Mouse (Mus musculus): Measurements from ENCODE around the gene Aak1. TPM values are rescaled to one million over a fixed set of nuclear protein-coding genes. Genes with fewer than 3 reads are reported as not detected.

The Aak1 gene
- polyA plus RNA-seq, 1 experiment: 21.5 TPM

GRCm38 (mm10) chr6:86916157-86916820 lies 67.0 kb downstream of the Aak1 start:
- TF ChIP-seq POLR2A (IDR thresholded peaks at IDR 0.05; ENCODE audit: low read depth, low read length) (no peak), CTCF (IDR thresholded peaks at IDR 0.05; ENCODE audit: extremely low read depth, insufficient read depth, insufficient read length, insufficient replicate concordance) (no peak)
- Histone ChIP-seq H3K36me3 (ENCODE audit: control insufficient read depth, insufficient read depth, low read length) (no peaks in the 10 kb centered on the region), H3K27ac (ENCODE audit: insufficient read depth, low read length) (no peak overlapping the region), H3K4me3 (ENCODE audit: extremely low read depth, insufficient read depth, insufficient read length) (no peak overlapping the region), H3K27me3 (ENCODE audit: control insufficient read depth, insufficient read depth, low read length) (no peaks in the 10 kb centered on the region), H3K4me1 (ENCODE audit: control insufficient read depth, insufficient read depth, insufficient read length) (no peaks in the 10 kb centered on the region)
- no peak for DNase-seq (ENCODE audit: low read depth in 1 of 2, low spot score in 2 of 2)
- WGBS: 86% methylated on average over 5 of the region's 5 CpGs

DNA sequence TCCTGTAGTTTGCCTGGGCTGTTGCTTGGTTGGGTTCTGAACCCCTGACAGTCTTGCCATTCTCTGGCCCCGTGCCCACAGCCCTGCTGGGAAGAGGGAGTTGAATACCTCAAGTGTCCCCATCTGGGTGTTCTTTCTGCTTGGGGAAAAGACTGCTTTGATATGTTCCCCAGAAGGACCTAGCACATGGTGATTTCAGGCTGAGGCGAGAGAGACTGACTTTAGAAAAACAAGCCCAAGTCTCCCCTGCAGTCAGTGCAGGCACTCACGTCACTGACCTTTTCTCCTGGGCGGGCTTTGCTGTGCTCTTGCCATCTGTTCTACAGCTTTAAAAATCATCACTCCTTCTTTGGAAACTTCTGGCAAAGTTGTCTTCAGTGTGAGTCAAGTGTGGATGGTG lies 67.9 kb downstream of the Aak1 start:
- no peak overlapping the region for H3K27ac ChIP-seq (ENCODE audit: insufficient read depth, low read length)
- DNase-seq (ENCODE audit: low read depth in 1 of 2, low spot score in 2 of 2): no peak
- H3K4me3 ChIP-seq (ENCODE audit: extremely low read depth, insufficient read depth, insufficient read length): no peak overlapping the region
- H3K27me3 ChIP-seq (ENCODE audit: control insufficient read depth, insufficient read depth, low read length): no peaks in the 10 kb centered on the region
- no peak for TF ChIP-seq POLR2A (IDR thresholded peaks at IDR 0.05; ENCODE audit: low read depth, low read length)
- no peak for TF ChIP-seq CTCF (IDR thresholded peaks at IDR 0.05; ENCODE audit: extremely low read depth, insufficient read depth, insufficient read length, insufficient replicate concordance)
- H3K4me1 ChIP-seq (ENCODE audit: control insufficient read depth, insufficient read depth, insufficient read length): no peaks in the 10 kb centered on the region
- H3K36me3 ChIP-seq (ENCODE audit: control insufficient read depth, insufficient read depth, low read length): no peaks in the 10 kb centered on the region
- WGBS: 88% methylated on average over 4 of the region's 4 CpGs

GRCm38 (mm10) chr6:86918058-86918835 lies 68.9 kb downstream of the Aak1 start:
- WGBS: 68% methylated on average over 7 of the region's 7 CpGs
- Histone ChIP-seq H3K27ac (ENCODE audit: insufficient read depth, low read length) (no peak overlapping the region), H3K4me3 (ENCODE audit: extremely low read depth, insufficient read depth, insufficient read length) (no peak overlapping the region), H3K36me3 (ENCODE audit: control insufficient read depth, insufficient read depth, low read length) (no peaks in the 10 kb centered on the region), H3K4me1 (ENCODE audit: control insufficient read depth, insufficient read depth, insufficient read length) (no peaks in the 10 kb centered on the region), H3K27me3 (ENCODE audit: control insufficient read depth, insufficient read depth, low read length) (no peaks in the 10 kb centered on the region)
- no peak for DNase-seq (ENCODE audit: low read depth in 1 of 2, low spot score in 2 of 2)
- no peak for TF ChIP-seq POLR2A (IDR thresholded peaks at IDR 0.05; ENCODE audit: low read depth, low read length)

DNA sequence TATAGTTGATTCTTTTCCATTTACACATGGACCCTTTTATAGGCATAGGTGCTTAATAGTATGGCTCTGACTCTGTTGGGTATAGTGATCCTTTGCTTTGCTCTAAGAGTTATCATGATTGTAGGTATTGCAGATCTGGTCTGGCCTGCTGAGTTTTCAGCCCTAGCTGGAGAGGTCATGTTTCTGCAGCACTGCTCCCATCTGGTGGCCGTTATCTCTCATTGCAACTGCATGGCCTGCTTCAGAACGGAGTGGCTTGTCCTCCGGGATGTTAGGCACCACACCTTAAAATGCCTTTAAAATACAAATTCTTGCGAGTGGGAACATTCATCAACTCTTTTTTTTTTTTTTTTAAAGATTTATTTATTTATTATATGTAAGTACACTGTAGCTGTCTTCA lies 72.6 kb downstream of the Aak1 start:
- Histone ChIP-seq H3K4me3 (ENCODE audit: extremely low read depth, insufficient read depth, insufficient read length) (no peak overlapping the region), H3K36me3 (ENCODE audit: control insufficient read depth, insufficient read depth, low read length) (peaks cover 5% of the 10 kb centered on the region), H3K4me1 (ENCODE audit: control insufficient read depth, insufficient read depth, insufficient read length) (no peaks in the 10 kb centered on the region), H3K27ac (ENCODE audit: insufficient read depth, low read length) (no peak overlapping the region), H3K27me3 (ENCODE audit: control insufficient read depth, insufficient read depth, low read length) (no peaks in the 10 kb centered on the region)
- WGBS: 29% methylated on average over 4 of the region's 4 CpGs
- DNase-seq (ENCODE audit: low read depth in 1 of 2, low spot score in 2 of 2): peak; percentile 43 to 52
- peak; percentile 94; the same call in 1 of the 2 replicates for TF ChIP-seq CTCF (IDR thresholded peaks at IDR 0.05; ENCODE audit: extremely low read depth, insufficient read depth, insufficient read length, insufficient replicate concordance)
- no peak for TF ChIP-seq POLR2A (IDR thresholded peaks at IDR 0.05; ENCODE audit: low read depth, low read length)

- no peak for DNase-seq (ENCODE audit: low read depth in 1 of 2, low spot score in 2 of 2)
- Histone ChIP-seq H3K27me3 (ENCODE audit: control insufficient read depth, insufficient read depth, low read length) (no peaks in the 10 kb centered on the region), H3K4me1 (ENCODE audit: control insufficient read depth, insufficient read depth, insufficient read length) (no peaks in the 10 kb centered on the region), H3K27ac (ENCODE audit: insufficient read depth, low read length) (no peak overlapping the region), H3K4me3 (ENCODE audit: extremely low read depth, insufficient read depth, insufficient read length) (no peak overlapping the region), H3K36me3 (ENCODE audit: control insufficient read depth, insufficient read depth, low read length) (peaks cover 7% of the 10 kb centered on the region)
- WGBS: 90% methylated on average over 4 of the region's 4 CpGs
- TF ChIP-seq POLR2A (IDR thresholded peaks at IDR 0.05; ENCODE audit: low read depth, low read length) (no peak), CTCF (IDR thresholded peaks at IDR 0.05; ENCODE audit: extremely low read depth, insufficient read depth, insufficient read length, insufficient replicate concordance) (no peak)
Observed at GRCm38 (mm10) chr6:86924746-86925145, 75.4 kb downstream of the Aak1 start.

GRCm38 (mm10) chr6:86934541-86934940 lies 85.2 kb downstream of the Aak1 start:
- no peaks in the 10 kb centered on the region for H3K27me3 ChIP-seq (ENCODE audit: control insufficient read depth, insufficient read depth, low read length)
- 89% methylated on average over 5 of the region's 5 CpGs for WGBS
- DNase-seq (ENCODE audit: low read depth in 1 of 2, low spot score in 2 of 2): no peak
- H3K4me3 ChIP-seq (ENCODE audit: extremely low read depth, insufficient read depth, insufficient read length): no peak overlapping the region
- H3K36me3 ChIP-seq (ENCODE audit: control insufficient read depth, insufficient read depth, low read length): peaks cover 18% of the 10 kb centered on the region
- no peak overlapping the region for H3K27ac ChIP-seq (ENCODE audit: insufficient read depth, low read length)
- TF ChIP-seq CTCF (IDR thresholded peaks at IDR 0.05; ENCODE audit: extremely low read depth, insufficient read depth, insufficient read length, insufficient replicate concordance) (no peak), POLR2A (IDR thresholded peaks at IDR 0.05; ENCODE audit: low read depth, low read length) (no peak)
- H3K4me1 ChIP-seq (ENCODE audit: control insufficient read depth, insufficient read depth, insufficient read length): no peaks in the 10 kb centered on the region

DNA sequence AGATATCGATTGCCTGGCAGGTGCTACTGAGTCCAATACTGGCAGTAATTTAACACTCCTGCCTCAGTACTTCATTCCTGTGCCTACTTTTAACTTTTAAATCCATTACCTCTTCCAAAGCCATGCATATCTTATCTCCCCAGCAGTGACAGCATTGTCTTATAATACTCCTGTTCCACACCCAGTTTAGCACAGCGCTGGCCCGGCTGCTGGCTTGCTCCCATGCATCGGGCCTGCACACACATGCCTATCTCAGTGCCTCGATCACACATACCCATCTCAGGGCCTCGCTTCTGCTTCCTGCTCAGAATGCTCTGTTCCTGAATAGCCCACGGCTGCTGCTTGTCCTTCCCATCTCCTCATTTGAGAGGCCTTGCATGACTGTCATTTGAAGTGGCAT lies 90.5 kb downstream of the Aak1 start:
- no peak overlapping the region for H3K4me3 ChIP-seq (ENCODE audit: extremely low read depth, insufficient read depth, insufficient read length)
- no peak for TF ChIP-seq POLR2A (IDR thresholded peaks at IDR 0.05; ENCODE audit: low read depth, low read length)
- no peak for TF ChIP-seq CTCF (IDR thresholded peaks at IDR 0.05; ENCODE audit: extremely low read depth, insufficient read depth, insufficient read length, insufficient replicate concordance)
- DNase-seq (ENCODE audit: low read depth in 1 of 2, low spot score in 2 of 2): no peak
- no peaks in the 10 kb centered on the region for H3K27me3 ChIP-seq (ENCODE audit: control insufficient read depth, insufficient read depth, low read length)
- H3K4me1 ChIP-seq (ENCODE audit: control insufficient read depth, insufficient read depth, insufficient read length): no peaks in the 10 kb centered on the region
- peaks cover 19% of the 10 kb centered on the region for H3K36me3 ChIP-seq (ENCODE audit: control insufficient read depth, insufficient read depth, low read length)
- H3K27ac ChIP-seq (ENCODE audit: insufficient read depth, low read length): no peak overlapping the region
- WGBS: 86% methylated on average over 7 of the region's 7 CpGs
